Mouse (Mus musculus) heart, embryonic 10.5 days (tissue): ENCODE results near the gene Prrc2b. TPM values are rescaled to one million over a fixed set of nuclear protein-coding genes. Genes with fewer than 3 reads are reported as not detected.

Experiments used
- DNase-seq: peaks from one replicate; pipeline ENCODE4 v3.0.0-alpha.2; 2017; ENCODE audit warnings: low spot score
- H3K27ac ChIP-seq: fragments of 300-500 bp; sonication (generic); 2 replicates; pipeline ENCODE4 v1.5.1; 2016; ENCODE audit warnings: mild to moderate bottlenecking
- H3K27me3 ChIP-seq: fragments of 300-500 bp; sonication (generic); 2 replicates; pipeline ENCODE4 v1.6.1; 2016; ENCODE audit warnings: mild to moderate bottlenecking; ENCODE audit not compliant: poor library complexity, insufficient read depth, severe bottlenecking
- H3K36me3 ChIP-seq: fragments of 300-500 bp; sonication (generic); 2 replicates; pipeline ENCODE4 v1.6.1; 2016; ENCODE audit warnings: mild to moderate bottlenecking, moderate library complexity
- H3K4me1 ChIP-seq: fragments of 300-500 bp; sonication (generic); 2 replicates; pipeline ENCODE4 v1.6.1; 2016; ENCODE audit warnings: mild to moderate bottlenecking
- H3K4me3 ChIP-seq: fragments of 300-500 bp; sonication (generic); 2 replicates; pipeline ENCODE4 v1.5.1; 2016; ENCODE audit warnings: mild to moderate bottlenecking, moderate library complexity
- H3K9me3 ChIP-seq: fragments of 300-500 bp; sonication (generic); 2 replicates; pipeline ENCODE4 v1.6.1; 2016; ENCODE audit warnings: mild to moderate bottlenecking, moderate library complexity
- WGBS: fragments of 180-500 bp; shearing (Covaris S2); methylation state at CpG from one replicate; pipeline ENCODE4 v1.1.7; 2016; 5-methylcytosine and 5-hydroxymethylcytosine counted together
- polyA plus RNA-seq: library from polyadenylated mRNA; unstranded; fragments of >200 nt; fragmentation: Nextera tagmentation; extraction: Ambion mirVana; gene quantifications from 2 replicates; pipeline ENCODE4 v1.2.1, GENCODE M21; 2016

The Prrc2b gene
- polyA plus RNA-seq, 1 experiment from 2014 or later = 54.6 TPM

DNA sequence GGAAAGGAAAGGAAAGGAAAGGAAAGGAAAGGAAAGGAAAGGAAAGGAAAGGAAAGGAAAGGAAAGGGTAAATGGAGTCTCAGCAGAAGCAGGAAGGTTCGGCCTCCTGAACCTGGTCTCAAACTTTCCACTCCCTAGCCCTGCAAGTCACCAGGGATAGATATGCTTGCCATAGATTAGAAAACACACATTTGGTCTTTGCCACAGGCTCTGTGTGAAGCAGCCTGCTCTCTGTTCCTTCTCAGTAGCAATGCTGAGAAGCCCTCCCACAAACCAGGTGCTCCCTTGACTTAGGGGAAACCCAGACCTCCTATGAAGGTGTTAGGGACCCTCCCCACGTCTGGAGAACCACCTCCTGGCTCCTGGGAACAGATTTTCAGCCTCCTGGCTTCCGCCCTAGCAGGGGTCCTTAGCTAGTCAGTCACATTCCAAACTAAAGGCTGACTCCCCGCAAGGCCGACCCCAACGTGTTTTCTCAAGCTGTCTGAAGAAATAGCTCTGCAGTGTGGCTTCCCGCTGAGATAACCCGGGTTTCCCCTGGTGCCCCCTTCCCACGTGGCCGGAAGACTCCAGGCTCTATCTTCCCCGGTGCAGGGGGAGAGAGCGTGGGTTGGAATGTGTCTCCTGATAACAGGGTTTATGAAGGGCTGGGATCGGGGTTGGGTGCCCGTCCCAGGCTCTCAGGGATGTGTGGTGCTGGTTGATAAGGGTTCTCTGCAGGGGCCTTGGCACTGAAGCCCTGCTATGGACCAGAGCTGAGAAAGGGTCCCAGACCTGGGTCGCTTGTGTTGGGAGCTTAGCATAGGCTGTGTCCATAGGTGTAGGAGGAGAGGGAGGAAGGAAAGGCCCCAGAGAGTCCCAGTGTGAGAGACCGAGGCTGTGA lies 23.0 kb upstream of the Prrc2b start:
- H3K27ac ChIP-seq = peak overlapping the region; percentile 89
- peak; percentile 97 for DNase-seq
- H3K9me3 ChIP-seq = no peaks in the 10 kb centered on the region
- no peaks in the 10 kb centered on the region for H3K36me3 ChIP-seq
- H3K4me1 ChIP-seq = peaks cover 58% of the 10 kb centered on the region
- H3K4me3 ChIP-seq = peak overlapping the region; percentile 22
- 6% methylated on average over 16 of the region's 16 CpGs for WGBS
- H3K27me3 ChIP-seq = no peaks in the 10 kb centered on the region

- Histone ChIP-seq H3K27ac (peak overlapping the region; percentile 89), H3K27me3 (no peaks in the 10 kb centered on the region), H3K36me3 (no peaks in the 10 kb centered on the region), H3K4me3 (peak overlapping the region; percentile 22), H3K9me3 (no peaks in the 10 kb centered on the region), H3K4me1 (peaks cover 57% of the 10 kb centered on the region)
- DNase-seq = no peak
- 64% methylated on average over 5 of the region's 5 CpGs for WGBS
These were observed 22.4 kb upstream of the Prrc2b start for GRCm38 (mm10) chr2:32128536-32128841.

DNA sequence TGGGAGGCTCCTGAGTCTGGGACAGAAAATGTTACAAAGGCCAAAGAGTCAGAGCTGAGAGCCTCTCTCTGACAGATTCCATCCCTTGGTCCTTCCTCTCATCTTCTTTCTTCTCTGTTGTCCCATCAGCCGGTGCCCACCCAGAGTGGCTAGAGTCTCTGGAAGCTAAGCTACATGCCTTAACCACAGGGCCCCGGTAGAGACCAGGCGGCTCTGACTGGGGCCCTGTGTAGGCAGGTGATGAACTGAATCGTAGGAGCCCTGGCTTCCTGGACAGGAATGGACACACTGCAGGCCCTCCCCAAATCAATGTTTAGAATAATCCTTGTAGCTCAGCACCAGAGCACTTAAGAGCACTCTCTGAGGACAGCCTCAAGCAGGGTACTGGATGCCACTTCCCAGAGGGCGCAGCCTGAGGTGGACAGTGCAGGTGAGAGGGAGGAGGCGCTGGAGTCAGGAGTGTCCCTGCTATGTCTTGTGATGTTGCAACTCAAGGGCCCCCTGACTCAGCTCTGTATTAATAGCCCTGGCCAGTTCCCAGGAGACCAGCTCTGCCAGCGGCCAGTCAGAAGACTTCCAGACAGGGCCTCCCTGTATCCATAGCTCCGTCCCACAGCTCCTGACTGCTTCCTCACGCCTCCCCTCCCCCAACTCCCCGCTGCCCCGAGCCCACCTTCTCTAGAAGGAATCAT lies 21.4 kb upstream of the Prrc2b start:
- Histone ChIP-seq H3K4me3 (0 out of 2 replicates have a peak overlapping the region, but pooled peaks have one; percentile 17), H3K27ac (peak overlapping the region; percentile 89), H3K27me3 (no peaks in the 10 kb centered on the region), H3K36me3 (no peaks in the 10 kb centered on the region), H3K4me1 (peaks cover 66% of the 10 kb centered on the region), H3K9me3 (no peaks in the 10 kb centered on the region)
- peak; percentile 90 for DNase-seq
- WGBS = 38% methylated on average over 11 of the region's 11 CpGs

DNA sequence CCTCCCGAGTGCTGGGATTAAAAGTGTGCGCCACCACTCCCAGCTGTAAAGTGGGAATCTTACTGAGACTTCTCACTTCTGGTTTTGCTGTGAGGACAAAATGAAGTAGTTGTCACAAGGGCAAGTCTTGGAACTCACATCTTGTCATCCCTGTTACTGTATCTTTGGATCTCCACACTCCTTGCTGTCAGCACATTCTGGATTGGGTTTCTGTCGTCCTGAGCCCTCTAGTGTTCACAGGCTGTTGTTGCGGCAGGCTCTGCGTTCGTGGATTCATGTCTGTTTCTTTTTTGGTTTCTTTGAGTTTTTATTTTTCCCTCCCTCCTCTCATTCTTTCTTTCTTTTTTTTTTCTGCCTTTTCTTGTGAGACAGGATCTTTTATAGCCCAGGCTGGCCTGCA lies 20.4 kb upstream of the Prrc2b start:
- H3K36me3 ChIP-seq = no peaks in the 10 kb centered on the region
- WGBS = 25% methylated on average over 6 of the region's 6 CpGs
- no peak for DNase-seq
- H3K4me1 ChIP-seq = peaks cover 68% of the 10 kb centered on the region
- H3K4me3 ChIP-seq = peak overlapping the region; percentile 29; the same call in 1 of the 2 replicates
- H3K27me3 ChIP-seq = no peaks in the 10 kb centered on the region
- H3K27ac ChIP-seq = peak overlapping the region; percentile 86
- no peaks in the 10 kb centered on the region for H3K9me3 ChIP-seq

- H3K4me1 ChIP-seq = peaks cover 64% of the 10 kb centered on the region
- 22% methylated on average over 9 of the region's 9 CpGs for WGBS
These were observed 19.6 kb upstream of the Prrc2b start for GRCm38 (mm10) chr2:32131205-32131834.

DNA sequence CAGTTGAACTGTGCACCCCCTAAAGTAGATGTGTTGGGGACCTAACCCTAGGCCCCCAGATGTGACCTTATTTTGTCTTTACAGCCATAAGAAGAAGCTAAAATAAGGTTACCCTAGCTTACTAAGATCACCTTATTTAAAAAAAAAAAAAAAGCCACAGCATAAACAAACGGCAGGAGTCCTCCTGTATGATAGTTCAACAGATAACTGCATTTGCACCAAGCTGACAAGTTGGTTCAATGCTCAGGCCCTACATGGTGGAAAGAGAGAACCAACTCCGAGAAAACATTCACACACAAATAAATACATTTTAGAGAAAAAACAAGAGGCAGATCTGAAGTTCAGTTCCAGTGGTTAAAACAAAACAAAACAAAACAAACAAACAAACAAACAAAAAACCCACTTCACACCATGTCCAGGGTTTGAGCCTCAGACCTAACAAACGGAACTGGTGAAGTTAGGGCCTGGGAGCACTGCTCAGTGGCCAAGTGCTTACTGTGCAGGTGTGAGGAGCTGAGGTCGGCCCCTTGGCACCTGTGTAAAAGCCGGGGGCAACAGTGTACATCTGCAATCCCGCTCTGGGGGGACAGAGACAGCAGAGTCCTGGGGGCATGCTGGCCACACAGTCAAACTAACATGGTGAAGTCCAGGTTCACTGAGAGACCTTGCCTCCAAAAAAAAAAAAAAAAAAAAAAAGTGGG lies 18.9 kb upstream of the Prrc2b start:
- Histone ChIP-seq H3K9me3 (no peaks in the 10 kb centered on the region), H3K36me3 (no peaks in the 10 kb centered on the region), H3K4me3 (0 out of 2 replicates have a peak overlapping the region, but pooled peaks have one; percentile 23), H3K27me3 (no peaks in the 10 kb centered on the region), H3K27ac (peak overlapping the region; percentile 86), H3K4me1 (peaks cover 65% of the 10 kb centered on the region)
- DNase-seq = no peak
- WGBS = 59% methylated on average over 6 of the region's 6 CpGs

More at GRCm38 (mm10) chr2:32131205-32131834, 19.6 kb upstream of the Prrc2b start:
- Histone ChIP-seq H3K4me3 (peak overlapping the region; percentile 29; the same call in 1 of the 2 replicates), H3K36me3 (no peaks in the 10 kb centered on the region), H3K27ac (peak overlapping the region; percentile 86), H3K27me3 (no peaks in the 10 kb centered on the region), H3K9me3 (no peaks in the 10 kb centered on the region)
- DNase-seq = no peak

- no peaks in the 10 kb centered on the region for H3K27me3 ChIP-seq
- peak overlapping the region; percentile 23; the same call in 1 of the 2 replicates for H3K4me3 ChIP-seq
- WGBS = 8% methylated on average over 12 of the region's 12 CpGs
- DNase-seq = peak; percentile 97
- no peaks in the 10 kb centered on the region for H3K36me3 ChIP-seq
- H3K9me3 ChIP-seq = no peaks in the 10 kb centered on the region
- H3K27ac ChIP-seq = peak overlapping the region; percentile 82
- peaks cover 65% of the 10 kb centered on the region for H3K4me1 ChIP-seq
These were observed 18.3 kb upstream of the Prrc2b start for GRCm38 (mm10) chr2:32132567-32132992.

DNA sequence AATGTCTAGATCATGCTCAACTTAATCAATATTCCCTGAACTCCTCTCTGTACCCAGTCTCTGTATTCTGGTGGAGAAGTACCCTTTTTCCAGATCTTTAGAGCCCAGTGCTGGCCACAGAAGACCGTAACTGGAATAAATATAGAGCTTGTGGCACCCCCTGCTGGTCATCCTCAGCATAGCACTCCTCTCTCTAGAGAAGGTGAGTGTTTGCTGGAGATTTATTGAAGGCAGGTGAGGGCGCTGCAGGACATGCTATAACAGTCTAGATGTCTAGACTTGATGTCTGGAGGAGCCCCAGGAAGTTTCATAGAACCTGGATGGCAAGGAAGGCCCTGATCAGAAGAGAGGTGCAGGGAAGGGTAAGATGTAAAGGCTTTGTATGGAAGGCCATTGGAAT lies 16.8 kb upstream of the Prrc2b start:
- no peaks in the 10 kb centered on the region for H3K36me3 ChIP-seq
- DNase-seq = peak; percentile 92
- WGBS = 8% methylated on average over 2 of the region's 2 CpGs
- H3K4me3 ChIP-seq = no peak overlapping the region
- peak overlapping the region; percentile 42; the same call in 1 of the 2 replicates for H3K27ac ChIP-seq
- H3K27me3 ChIP-seq = no peaks in the 10 kb centered on the region
- no peaks in the 10 kb centered on the region for H3K9me3 ChIP-seq
- peaks cover 58% of the 10 kb centered on the region for H3K4me1 ChIP-seq

DNA sequence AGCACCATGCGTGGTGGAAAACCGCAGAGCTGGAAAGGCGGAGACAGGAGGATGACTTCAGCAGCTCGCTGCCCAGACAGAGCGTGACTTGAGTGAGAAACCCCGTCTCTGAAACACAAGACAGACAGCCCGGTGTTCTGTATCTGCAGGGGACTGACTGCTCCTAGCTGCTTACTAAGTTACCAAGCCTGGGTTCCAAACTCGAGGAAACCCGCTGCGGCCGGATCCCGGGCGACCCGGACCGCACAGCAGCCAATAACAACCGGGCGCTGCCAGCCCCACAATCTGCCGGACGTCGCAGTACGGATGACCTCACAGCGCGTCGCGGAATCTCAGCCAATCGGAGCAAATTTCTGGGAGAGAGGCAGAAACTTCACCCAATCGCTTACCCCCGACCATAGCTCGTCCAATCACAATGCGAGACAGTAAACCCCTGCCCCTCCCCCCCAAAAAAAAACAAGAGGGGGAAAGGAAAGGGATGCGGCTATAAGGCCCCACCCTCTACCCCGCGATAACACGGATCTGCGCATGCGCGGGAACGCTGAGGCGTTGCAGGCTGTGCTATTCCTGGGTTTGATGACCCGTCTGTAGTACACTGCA lies 13.1 kb upstream of the Prrc2b start:
- Histone ChIP-seq H3K27ac (peak overlapping the region; percentile 93), H3K27me3 (no peaks in the 10 kb centered on the region), H3K4me1 (peaks cover 25% of the 10 kb centered on the region), H3K4me3 (peak overlapping the region; percentile 78), H3K9me3 (no peaks in the 10 kb centered on the region), H3K36me3 (no peaks in the 10 kb centered on the region)
- WGBS = under 1% methylated on average over 40 of the region's 40 CpGs
- peak; percentile 99 for DNase-seq

- no peak overlapping the region for H3K27ac ChIP-seq
- no peaks in the 10 kb centered on the region for H3K36me3 ChIP-seq
- no peak for DNase-seq
- H3K27me3 ChIP-seq = no peaks in the 10 kb centered on the region
- H3K4me3 ChIP-seq = no peak overlapping the region
- peaks cover 15% of the 10 kb centered on the region; the same call in 1 of the 2 replicates for H3K4me1 ChIP-seq
- H3K9me3 ChIP-seq = no peaks in the 10 kb centered on the region
- WGBS = 79% methylated on average over 5 of the region's 5 CpGs
These were observed 11.5 kb upstream of the Prrc2b start for GRCm38 (mm10) chr2:32139377-32139776.

GRCm38 (mm10) chr2:32140498-32140934 lies 10.4 kb upstream of the Prrc2b start:
- Histone ChIP-seq H3K9me3 (no peaks in the 10 kb centered on the region), H3K36me3 (no peaks in the 10 kb centered on the region), H3K4me1 (peaks cover 12% of the 10 kb centered on the region; the same call in 1 of the 2 replicates), H3K4me3 (no peak overlapping the region), H3K27ac (no peak overlapping the region), H3K27me3 (no peaks in the 10 kb centered on the region)
- WGBS = 60% methylated on average over 4 of the region's 4 CpGs
- DNase-seq = no peak

DNA sequence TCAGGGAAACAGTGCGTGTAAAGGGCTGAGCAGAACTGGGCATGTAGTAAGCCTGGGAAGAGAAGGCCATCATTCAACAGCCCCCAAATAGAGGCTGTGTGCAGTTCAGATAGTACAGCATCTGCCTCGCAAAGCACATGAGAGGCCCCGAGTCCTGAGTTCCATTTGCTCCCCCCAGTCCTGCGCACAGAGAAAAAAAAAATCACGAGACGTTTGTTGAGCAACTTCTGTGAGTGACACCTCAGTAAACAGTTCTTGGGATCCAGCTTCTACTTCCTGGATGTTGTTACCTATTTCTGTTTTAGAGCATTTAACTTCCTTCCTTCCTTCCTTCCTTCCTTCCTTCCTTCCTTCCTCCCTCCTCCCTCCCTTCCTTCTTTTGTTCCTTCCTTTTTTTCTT lies 9.3 kb upstream of the Prrc2b start:
- no peaks in the 10 kb centered on the region for H3K27me3 ChIP-seq
- no peak overlapping the region for H3K4me3 ChIP-seq
- H3K27ac ChIP-seq = no peak overlapping the region
- H3K9me3 ChIP-seq = no peaks in the 10 kb centered on the region
- H3K4me1 ChIP-seq = peaks cover 12% of the 10 kb centered on the region; the same call in 1 of the 2 replicates
- 73% methylated on average over 6 of the region's 6 CpGs for WGBS
- no peaks in the 10 kb centered on the region for H3K36me3 ChIP-seq
- DNase-seq = no peak
